Mouse (Mus musculus) cerebellum, adult 2 months (tissue): ENCODE data around the gene Chka.

ENCODE experiments used
- CTCF ChIP-seq: fragments of 200-500 bp; IDR thresholded peaks from 2 replicates; pipeline ENCODE4 v1.5.1; 2011; ENCODE audit warnings: low read depth, mild to moderate bottlenecking, control low read depth, low read length, moderate library complexity, borderline replicate concordance; ENCODE audit not compliant: insufficient read depth
- POLR2A ChIP-seq: fragments of 200-500 bp; IDR thresholded peaks from 2 replicates; pipeline ENCODE4 v1.6.1; 2011; ENCODE audit warnings: low read length, control low read depth, borderline replicate concordance; ENCODE audit not compliant: insufficient read depth

DNA sequence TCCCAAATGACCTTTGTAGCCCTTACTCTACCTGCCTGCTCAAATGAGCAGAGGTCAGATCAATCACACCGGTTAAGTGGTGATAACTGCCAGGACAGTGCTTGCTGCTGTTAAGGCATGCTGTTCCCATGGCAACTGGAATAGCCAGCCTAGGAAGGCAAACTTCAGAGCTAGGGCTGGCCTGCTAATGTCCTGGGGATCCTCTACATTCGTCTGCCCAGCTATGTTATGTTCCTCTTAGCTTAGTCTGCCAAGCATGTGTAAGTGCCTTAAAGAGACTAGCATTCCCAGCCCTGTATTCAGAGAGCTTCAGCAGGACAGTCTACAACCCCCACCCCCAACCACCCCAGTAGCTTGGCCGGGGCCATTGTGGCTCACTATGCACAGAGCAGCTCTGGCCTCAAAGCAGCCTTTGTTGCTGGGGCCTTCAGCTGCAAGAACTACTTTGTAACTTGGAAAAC, 43.6 kb downstream of the Chka start:
- TF ChIP-seq CTCF (no peak), POLR2A (no peak)
